Mouse (Mus musculus) heart, adult 10 weeks (tissue): ENCODE data around the gene Angptl4. TPM values are rescaled to one million over a fixed set of nuclear protein-coding genes. Genes with fewer than 3 reads are reported as not detected.

Experiments used
- polyA plus RNA-seq: library from polyadenylated mRNA; stranded (reverse); fragments of 350-450 nt; fragmentation: Illumina TruSeq; extraction: RNeasy Lipid Tissue Mini Kit (QIAGEN cat#74804); gene quantifications from one replicate; pipeline ENCODE4 v1.2.3, GENCODE M21; 2014; ENCODE audit warnings: low read depth, low replicate concordance

Angptl4 gene
- polyA plus RNA-seq: 10.0 TPM

GRCm38 (mm10) chr17:33781124-33781977, at the start of gene Angptl4:
TSS of gene Angptl4 (minus strand) at chr17:33781830.

GRCm38 (mm10) chr17:33824084-33824996, 42.7 kb upstream of the Angptl4 start, which contains the start of the genes Rps28 and Ndufa7:
TSS of gene Rps28 (minus strand) at chr17:33824562.
TSS of gene Ndufa7 (plus strand) at chr17:33824572.

GRCm38 (mm10) chr17:33810334-33811141, 28.9 kb upstream of the Angptl4 start, which contains the start of gene Kank3:
TSS of gene Kank3 (plus strand) at chr17:33810519.

GRCm38 (mm10) chr17:33760255-33761165, 21.1 kb downstream of the Angptl4 start, which contains the start of gene Rab11b:
TSS of gene Rab11b (minus strand) at chr17:33760530.

Other genes starting within 250 kb of the Angptl4 start
- 1.9 TPM for gene Myo1f, start 226.1 kb downstream of the Angptl4 start, polyA plus RNA-seq
- 12.1 TPM for gene Zfp414, start 152.7 kb downstream of the Angptl4 start, polyA plus RNA-seq
- gene Pram1, start 143.8 kb downstream of the Angptl4 start, polyA plus RNA-seq: 0.52 TPM
- 102 TPM for gene Hnrnpm, start 95.0 kb downstream of the Angptl4 start, polyA plus RNA-seq
- 121 TPM for gene March2, start 63.2 kb downstream of the Angptl4 start, polyA plus RNA-seq
- gene Rab11b, start 21.3 kb downstream of the Angptl4 start, polyA plus RNA-seq: 199 TPM
- gene Kank3, start 28.7 kb upstream of the Angptl4 start, polyA plus RNA-seq: 106 TPM
- gene Rps28, start 42.7 kb upstream of the Angptl4 start, polyA plus RNA-seq: 651 TPM
- 757 TPM for gene Ndufa7, start 42.7 kb upstream of the Angptl4 start, polyA plus RNA-seq
- 28.3 TPM for gene Cd320, start 61.3 kb upstream of the Angptl4 start, polyA plus RNA-seq
- not detected for gene Gm7029, start 92.0 kb upstream of the Angptl4 start, polyA plus RNA-seq
- 1.3 TPM for gene Kifc1, start 108.8 kb upstream of the Angptl4 start, polyA plus RNA-seq
- not detected for gene Platr17, start 123.3 kb upstream of the Angptl4 start, polyA plus RNA-seq
- gene Daxx, start 127.6 kb upstream of the Angptl4 start, polyA plus RNA-seq: 18.3 TPM
- 57.6 TPM for gene Tapbp, start 134.1 kb upstream of the Angptl4 start, polyA plus RNA-seq
- 16.8 TPM for gene Zbtb22, start 134.1 kb upstream of the Angptl4 start, polyA plus RNA-seq
- gene Rgl2, start 147.7 kb upstream of the Angptl4 start, polyA plus RNA-seq: 46.9 TPM
- 93.3 TPM for gene Pfdn6, start 158.5 kb upstream of the Angptl4 start, polyA plus RNA-seq
- gene Wdr46, start 158.8 kb upstream of the Angptl4 start, polyA plus RNA-seq: 8.0 TPM
- gene B3galt4, start 169.7 kb upstream of the Angptl4 start, polyA plus RNA-seq: 2.3 TPM
- gene Vps52, start 174.0 kb upstream of the Angptl4 start, polyA plus RNA-seq: 36.9 TPM
- gene Rps18, start 174.2 kb upstream of the Angptl4 start, polyA plus RNA-seq: 892 TPM
- gene H2-K1, start 218.5 kb upstream of the Angptl4 start, polyA plus RNA-seq: 293 TPM
- gene Ring1, start 242.8 kb upstream of the Angptl4 start, polyA plus RNA-seq: 25.6 TPM
- gene H2-Ke6, start 246.2 kb upstream of the Angptl4 start, polyA plus RNA-seq: 140 TPM
- gene Slc39a7, start 249.9 kb upstream of the Angptl4 start, polyA plus RNA-seq: 68.0 TPM
- gene Rxrb, start 250.0 kb upstream of the Angptl4 start, polyA plus RNA-seq: 42.4 TPM